Comparison of ENCODE assay signal across 8 mouse cellular contexts in genomic region chr7:114181391-114181790, GRCm38 (mm10).
DNase-seq lines count a peak whose midpoint lies in the region; ATAC-seq lines count a peak whose summit lies in the region.

No protein-coding gene starts in this region.

- H3K27me3 ChIP-seq in hindbrain, embryonic 10.5 days (ENCODE audit: insufficient read depth, poor library complexity, severe bottlenecking), result no peaks in the 10 kb centered on the region
- H3K27me3 ChIP-seq in hindbrain, embryonic 12.5 days, result no peaks in the 10 kb centered on the region
- H3K27me3 ChIP-seq in neural tube, embryonic 12.5 days (replicated peaks), result no peaks in the 10 kb centered on the region

- H3K4me1 ChIP-seq in hindbrain, embryonic 10.5 days (replicated peaks), result peaks cover 10% of the 10 kb centered on the region; the same call in 1 of the 2 replicates
- peaks cover 5% of the 10 kb centered on the region; the same call in 1 of the 2 replicates for H3K4me1 ChIP-seq in hindbrain, embryonic 12.5 days
- H3K4me1 ChIP-seq in neural tube, embryonic 12.5 days, result peaks cover 4% of the 10 kb centered on the region

- no peak overlapping the region for H3K27ac ChIP-seq in hindbrain, embryonic 10.5 days
- no peak overlapping the region for H3K27ac ChIP-seq in hindbrain, embryonic 12.5 days
- no peak overlapping the region for H3K27ac ChIP-seq in neural tube, embryonic 12.5 days

- no peak; the same call in 1 of the 2 replicates for ATAC-seq in hindbrain, embryonic 12.5 days (ENCODE audit: low FRiP score)
- ATAC-seq in neural tube, embryonic 12.5 days (ENCODE audit: low FRiP score, low read depth), result peak; percentile 61; the same call in 1 of the 2 replicates

- no peaks in the 10 kb centered on the region for H3K9me3 ChIP-seq in hindbrain, embryonic 10.5 days
- H3K9me3 ChIP-seq in hindbrain, embryonic 12.5 days (replicated peaks), result no peaks in the 10 kb centered on the region
- H3K9me3 ChIP-seq in neural tube, embryonic 12.5 days, result no peaks in the 10 kb centered on the region

- no peak overlapping the region for H3K4me2 ChIP-seq in hindbrain, embryonic 12.5 days (replicated peaks)
- H3K4me2 ChIP-seq in neural tube, embryonic 12.5 days (replicated peaks), result no peak overlapping the region

- H3K36me3 ChIP-seq in hindbrain, embryonic 10.5 days, result no peaks in the 10 kb centered on the region
- H3K36me3 ChIP-seq in hindbrain, embryonic 12.5 days, result no peaks in the 10 kb centered on the region
- no peaks in the 10 kb centered on the region for H3K36me3 ChIP-seq in neural tube, embryonic 12.5 days

- intact Hi-C loops in left cerebral cortex, postnatal 14 days (cut with DNase I), result no loop called here

- DNase-seq in hindbrain, embryonic 10.5 days (ENCODE audit: low spot score), result peak; percentile 17
- peak; percentile 11 for DNase-seq in embryo, embryonic 11.5 days (ENCODE audit: low read depth, low spot score)
- peak; percentile 99 for DNase-seq in heart, adult 11 months
- peak; percentile 75 for DNase-seq in kidney, adult 18-20 months
- DNase-seq in left cerebral cortex, postnatal 14 days (ENCODE audit: low spot score in 2 of 2), result peak; percentile 81 to 90
- DNase-seq in thymus, adult 18-20 months, result peak; percentile 49 to 55

- 42% methylated on average over 5 of the region's 5 CpGs for WGBS in hindbrain, embryonic 10.5 days
- 30% methylated on average over 5 of the region's 5 CpGs for WGBS in hindbrain, embryonic 12.5 days
- WGBS in neural tube, embryonic 12.5 days, result 20% methylated on average over 5 of the region's 5 CpGs

- no peak overlapping the region for H3K4me3 ChIP-seq in hindbrain, embryonic 10.5 days
- H3K4me3 ChIP-seq in hindbrain, embryonic 12.5 days, result no peak overlapping the region
- no peak overlapping the region for H3K4me3 ChIP-seq in neural tube, embryonic 12.5 days

- H3K9ac ChIP-seq in hindbrain, embryonic 12.5 days, result no peak overlapping the region
- H3K9ac ChIP-seq in neural tube, embryonic 12.5 days, result no peak overlapping the region

Comparison
In these comparisons a context has a peak if more than half of its experiments do, and no peak if none do; other contexts are left out.
1. DNase-seq: peak in every context shown above with its lines; median percentile 99 in heart, adult 11 months; 86 in left cerebral cortex, postnatal 14 days; 75 in kidney, adult 18-20 months; 52 in thymus, adult 18-20 months; 17 in hindbrain, embryonic 10.5 days; 11 in embryo, embryonic 11.5 days.